Mouse (Mus musculus) midbrain, embryonic 15.5 days (tissue): ENCODE data around the gene Zfp36l2. TPM values are rescaled to one million over a fixed set of nuclear protein-coding genes. Genes with fewer than 3 reads are reported as not detected.

Source experiments
- ATAC-seq: fragments of 200-750 bp; cut with Nextera tagmentation; replicated peaks from 2 replicates; pipeline ENCODE4 v1.8.0; 2017; ENCODE audit warnings: moderate TSS enrichment
- H3K27ac ChIP-seq: fragments of 300-500 bp; sonication (generic); 2 replicates; pipeline ENCODE4 v1.5.1; 2015; ENCODE audit warnings: mild to moderate bottlenecking, inconsistent platforms
- H3K27me3 ChIP-seq: fragments of 300-500 bp; sonication (generic); replicated peaks from 2 replicates; pipeline ENCODE4 v1.6.1; 2015; ENCODE audit warnings: inconsistent platforms
- H3K36me3 ChIP-seq: fragments of 300-500 bp; sonication (generic); replicated peaks from 2 replicates; pipeline ENCODE4 v1.6.1; 2015; ENCODE audit warnings: inconsistent platforms
- H3K4me1 ChIP-seq: fragments of 300-500 bp; sonication (generic); 2 replicates; pipeline ENCODE4 v1.6.1; 2015; ENCODE audit warnings: inconsistent platforms
- H3K4me2 ChIP-seq: fragments of 300-500 bp; sonication (generic); 2 replicates; pipeline ENCODE4 v1.6.1; 2015; ENCODE audit warnings: inconsistent platforms, mild to moderate bottlenecking, moderate library complexity
- H3K4me3 ChIP-seq: fragments of 300-500 bp; sonication (generic); 2 replicates; pipeline ENCODE4 v1.5.1; 2015; ENCODE audit warnings: mild to moderate bottlenecking, inconsistent platforms
- H3K9ac ChIP-seq: fragments of 300-500 bp; sonication (generic); 2 replicates; pipeline ENCODE4 v1.6.1; 2015; ENCODE audit warnings: mild to moderate bottlenecking, inconsistent platforms
- H3K9me3 ChIP-seq: fragments of 300-500 bp; sonication (generic); 2 replicates; pipeline ENCODE4 v1.6.1; 2016; ENCODE audit warnings: inconsistent platforms
- WGBS: fragments of 180-500 bp; shearing (Covaris S2); methylation state at CpG from one replicate; pipeline ENCODE4 v1.1.7; 2015; ENCODE audit warnings: mixed read lengths; 5-methylcytosine and 5-hydroxymethylcytosine counted together
- polyA plus RNA-seq: library from polyadenylated mRNA; unstranded; fragments of >200 nt; fragmentation: Nextera tagmentation; extraction: Ambion mirVana; gene quantifications from 2 replicates; pipeline ENCODE4 v1.2.1, GENCODE M21; 2015

Gene Zfp36l2
- polyA plus RNA-seq, 1 experiment from 2014 or later = 4.0 TPM

GRCm38 (mm10) chr17:84144130-84144529 is 43.6 kb downstream of the Zfp36l2 start:
- Histone ChIP-seq H3K9me3 (no peaks in the 10 kb centered on the region), H3K27ac (no peak overlapping the region), H3K36me3 (no peaks in the 10 kb centered on the region), H3K4me3 (no peak overlapping the region), H3K4me2 (no peak overlapping the region), H3K4me1 (peaks cover 17% of the 10 kb centered on the region), H3K27me3 (no peaks in the 10 kb centered on the region), H3K9ac (no peak overlapping the region)
- no peak for ATAC-seq
- WGBS = 89% methylated on average over 3 of the region's 3 CpGs

- Histone ChIP-seq H3K36me3 (no peaks in the 10 kb centered on the region), H3K4me3 (no peak overlapping the region), H3K4me2 (no peak overlapping the region), H3K27ac (no peak overlapping the region), H3K4me1 (peaks cover 10% of the 10 kb centered on the region; the same call in 1 of the 2 replicates), H3K27me3 (no peaks in the 10 kb centered on the region), H3K9ac (no peak overlapping the region), H3K9me3 (no peaks in the 10 kb centered on the region)
- no peak for ATAC-seq
- WGBS = 64% methylated on average over 12 of the region's 12 CpGs
Measured at GRCm38 (mm10) chr17:84143219-84143844, 44.4 kb downstream of the Zfp36l2 start.

- Histone ChIP-seq H3K27ac (no peak overlapping the region), H3K27me3 (no peaks in the 10 kb centered on the region), H3K4me1 (peaks cover 8% of the 10 kb centered on the region), H3K36me3 (no peaks in the 10 kb centered on the region), H3K9me3 (no peaks in the 10 kb centered on the region), H3K9ac (no peak overlapping the region), H3K4me3 (no peak overlapping the region), H3K4me2 (no peak overlapping the region)
- ATAC-seq = no peak
- 87% methylated on average over 6 of the region's 6 CpGs for WGBS
Measured at GRCm38 (mm10) chr17:84141691-84142090, 46.1 kb downstream of the Zfp36l2 start.

- ATAC-seq = no peak
- Histone ChIP-seq H3K27me3 (no peaks in the 10 kb centered on the region), H3K9me3 (no peaks in the 10 kb centered on the region), H3K4me1 (peaks cover 3% of the 10 kb centered on the region), H3K4me3 (no peak overlapping the region), H3K36me3 (no peaks in the 10 kb centered on the region), H3K9ac (no peak overlapping the region), H3K4me2 (no peak overlapping the region), H3K27ac (no peak overlapping the region)
- 77% methylated on average over 10 of the region's 10 CpGs for WGBS
Measured at GRCm38 (mm10) chr17:84140822-84141507, 46.8 kb downstream of the Zfp36l2 start.

GRCm38 (mm10) chr17:84137393-84138171 is 50.2 kb downstream of the Zfp36l2 start:
- no peaks in the 10 kb centered on the region; the same call in 1 of the 2 replicates for H3K4me1 ChIP-seq
- no peaks in the 10 kb centered on the region for H3K9me3 ChIP-seq
- WGBS = 86% methylated on average over 11 of the region's 11 CpGs
- no peak overlapping the region for H3K4me2 ChIP-seq
- no peaks in the 10 kb centered on the region for H3K36me3 ChIP-seq
- no peak for ATAC-seq
- no peak overlapping the region for H3K4me3 ChIP-seq
- no peaks in the 10 kb centered on the region for H3K27me3 ChIP-seq
- H3K27ac ChIP-seq = no peak overlapping the region
- no peak overlapping the region for H3K9ac ChIP-seq

- no peaks in the 10 kb centered on the region for H3K9me3 ChIP-seq
- 58% methylated on average over 10 of the region's 10 CpGs for WGBS
- H3K36me3 ChIP-seq = no peaks in the 10 kb centered on the region
- H3K4me3 ChIP-seq = no peak overlapping the region
- H3K9ac ChIP-seq = no peak overlapping the region
- no peaks in the 10 kb centered on the region; the same call in 1 of the 2 replicates for H3K4me1 ChIP-seq
- no peaks in the 10 kb centered on the region for H3K27me3 ChIP-seq
- ATAC-seq = no peak
- no peak overlapping the region for H3K27ac ChIP-seq
- no peak overlapping the region for H3K4me2 ChIP-seq
Measured at GRCm38 (mm10) chr17:84136669-84137392, 50.9 kb downstream of the Zfp36l2 start.

GRCm38 (mm10) chr17:84136217-84136616 is 51.5 kb downstream of the Zfp36l2 start:
- H3K27me3 ChIP-seq = no peaks in the 10 kb centered on the region
- no peaks in the 10 kb centered on the region for H3K9me3 ChIP-seq
- no peak overlapping the region for H3K27ac ChIP-seq
- no peaks in the 10 kb centered on the region; the same call in 1 of the 2 replicates for H3K4me1 ChIP-seq
- no peak overlapping the region for H3K4me2 ChIP-seq
- no peak for ATAC-seq
- no peaks in the 10 kb centered on the region for H3K36me3 ChIP-seq
- no peak overlapping the region for H3K4me3 ChIP-seq
- WGBS = 64% methylated on average over 4 of the region's 4 CpGs
- H3K9ac ChIP-seq = no peak overlapping the region

GRCm38 (mm10) chr17:84135243-84135642 is 52.5 kb downstream of the Zfp36l2 start:
- ATAC-seq = no peak
- Histone ChIP-seq H3K27me3 (no peaks in the 10 kb centered on the region), H3K4me1 (no peaks in the 10 kb centered on the region; the same call in 1 of the 2 replicates), H3K4me2 (no peak overlapping the region), H3K36me3 (no peaks in the 10 kb centered on the region), H3K9ac (no peak overlapping the region), H3K27ac (no peak overlapping the region), H3K9me3 (no peaks in the 10 kb centered on the region), H3K4me3 (no peak overlapping the region)
- 76% methylated on average over 7 of the region's 7 CpGs for WGBS
